Mouse (Mus musculus) kidney, adult 18-20 months (tissue): ENCODE measurements around the gene Zic2.

Source experiments
- DNase-seq: peaks from one replicate; pipeline ENCODE4 v3.0.0; 2021

Zic2 gene

GRCm38 (mm10) chr14:122477971-122478573 lies 2.8 kb downstream of the Zic2 start:
- DNase-seq: peak; percentile 19

GRCm38 (mm10) chr14:122478574-122479011 lies 3.4 kb downstream of the Zic2 start:
- peak; percentile 26 for DNase-seq

- DNase-seq: no peak
Observed at GRCm38 (mm10) chr14:122479461-122480109, 4.3 kb downstream of the Zic2 start.

GRCm38 (mm10) chr14:122480355-122480754 lies 5.1 kb downstream of the Zic2 start:
- no peak for DNase-seq

- DNase-seq: no peak
Observed at GRCm38 (mm10) chr14:122481181-122481580, 5.9 kb downstream of the Zic2 start.

- no peak for DNase-seq
Observed at GRCm38 (mm10) chr14:122482081-122483023, 7.1 kb downstream of the Zic2 start.

- DNase-seq: no peak
Observed at GRCm38 (mm10) chr14:122483024-122483385, 7.8 kb downstream of the Zic2 start.

GRCm38 (mm10) chr14:122483556-122484421 lies 8.6 kb downstream of the Zic2 start:
- DNase-seq: no peak

GRCm38 (mm10) chr14:122484458-122484843 lies 9.2 kb downstream of the Zic2 start:
- no peak for DNase-seq

GRCm38 (mm10) chr14:122484844-122485551 lies 9.8 kb downstream of the Zic2 start:
- no peak for DNase-seq

- no peak for DNase-seq
Observed at GRCm38 (mm10) chr14:122485635-122486181, 10.5 kb downstream of the Zic2 start.

GRCm38 (mm10) chr14:122486611-122487010 lies 11.4 kb downstream of the Zic2 start:
- DNase-seq: no peak

GRCm38 (mm10) chr14:122487366-122487765 lies 12.1 kb downstream of the Zic2 start:
- no peak for DNase-seq

GRCm38 (mm10) chr14:122489041-122489440 lies 13.8 kb downstream of the Zic2 start:
- DNase-seq: no peak

GRCm38 (mm10) chr14:122489686-122490414 lies 14.6 kb downstream of the Zic2 start:
- DNase-seq: no peak

GRCm38 (mm10) chr14:122490441-122491328 lies 15.4 kb downstream of the Zic2 start, which contains the start of gene Gm10837:
Gene Gm10837, plus strand, starts transcription at chr14:122490586.
- DNase-seq: peak; percentile 29

- DNase-seq: no peak
Observed at GRCm38 (mm10) chr14:122491521-122491920, 16.3 kb downstream of the Zic2 start.

- no peak for DNase-seq
Observed at GRCm38 (mm10) chr14:122492015-122492414, 16.8 kb downstream of the Zic2 start.

- no peak for DNase-seq
Observed at GRCm38 (mm10) chr14:122509058-122509457, 33.8 kb downstream of the Zic2 start.

GRCm38 (mm10) chr14:122511519-122511918 lies 36.3 kb downstream of the Zic2 start:
- DNase-seq: no peak
